Mouse (Mus musculus) embryonic fibroblast, embryonic 13.5 days (primary cell): ENCODE data around the gene Gm10518.

ENCODE experiments used
- CTCF ChIP-seq: IDR thresholded peaks from 2 replicates; pipeline ENCODE4 v1.5.1; 2011; ENCODE audit warnings: mild to moderate bottlenecking, control low read depth, low read length, moderate library complexity, borderline replicate concordance; ENCODE audit not compliant: insufficient read depth
- POLR2A ChIP-seq: IDR thresholded peaks from 2 replicates; pipeline ENCODE4 v1.6.1; 2011; ENCODE audit warnings: low read depth, mild to moderate bottlenecking, control low read depth, low read length, moderate library complexity

DNA sequence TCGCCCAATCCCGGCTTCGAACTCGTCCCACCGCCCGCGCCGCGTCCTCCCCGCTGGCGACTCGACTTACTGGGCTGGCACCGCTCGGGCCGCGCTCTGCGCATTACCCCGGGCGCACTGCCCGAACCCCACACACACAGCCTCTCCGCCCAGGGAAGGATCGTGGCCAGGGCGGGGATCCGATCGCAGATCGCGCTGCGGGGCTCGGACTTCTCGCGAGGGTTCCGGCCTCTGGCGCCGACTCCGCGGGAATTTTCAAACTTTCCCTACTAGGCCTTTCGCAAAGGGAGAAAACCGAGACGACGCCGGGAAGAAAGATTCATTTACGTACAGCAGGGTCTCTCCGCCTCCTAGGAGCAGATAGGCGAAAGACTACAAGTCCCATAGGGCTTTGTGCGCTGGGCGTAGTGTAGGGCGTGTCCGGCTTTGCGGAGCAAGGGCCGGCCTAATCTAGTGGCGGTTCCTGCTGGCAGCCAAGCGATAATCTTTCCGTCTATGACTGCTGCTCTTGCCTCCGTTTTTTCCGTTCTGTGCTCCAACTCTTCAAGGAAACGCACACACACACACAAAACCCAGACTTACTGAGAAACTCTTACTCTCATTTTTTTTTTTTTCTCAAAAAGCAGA is 450 bp downstream of the Gm10518 start, which contains the start of gene Ahctf1:
- no peak for TF ChIP-seq CTCF
- peak; percentile 98 for TF ChIP-seq POLR2A
